Mouse (Mus musculus): ENCODE results near the gene Dnm2. TPM values are rescaled to one million over a fixed set of nuclear protein-coding genes. Genes with fewer than 3 reads are reported as not detected.
A peak's percentile ranks its signal among the peaks of the same experiment; 100 is the strongest.
"Not testable (repeated sequence)": the region's sequence is repeated elsewhere in the genome, so short reads cannot be mapped to it uniquely, and the experiment has no call there.

Gene Dnm2
- total RNA-seq, 2 experiments from 2014 or later = 58.1 to 65.1 TPM

DNA sequence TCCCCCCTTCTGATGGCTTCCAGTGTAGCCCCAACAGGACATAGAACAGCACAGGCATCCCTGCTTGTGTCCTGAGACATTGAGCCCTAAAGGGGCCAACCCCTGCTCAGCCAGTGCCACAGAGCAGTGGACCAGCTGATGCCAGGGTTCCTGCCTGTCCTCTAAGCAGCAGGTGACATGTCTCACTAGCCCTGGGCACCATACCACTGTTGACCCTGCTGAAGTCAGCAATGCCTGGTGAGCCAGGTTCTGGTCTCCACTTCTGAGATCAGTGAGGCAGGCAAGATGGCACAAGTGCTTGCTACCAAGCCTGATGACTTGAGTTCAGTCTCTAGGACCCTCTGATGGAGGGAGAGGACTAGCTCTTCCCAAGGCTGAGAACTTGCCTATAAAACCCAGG is 81.1 kb downstream of the Dnm2 start:
- DNase-seq = no peak

DNA sequence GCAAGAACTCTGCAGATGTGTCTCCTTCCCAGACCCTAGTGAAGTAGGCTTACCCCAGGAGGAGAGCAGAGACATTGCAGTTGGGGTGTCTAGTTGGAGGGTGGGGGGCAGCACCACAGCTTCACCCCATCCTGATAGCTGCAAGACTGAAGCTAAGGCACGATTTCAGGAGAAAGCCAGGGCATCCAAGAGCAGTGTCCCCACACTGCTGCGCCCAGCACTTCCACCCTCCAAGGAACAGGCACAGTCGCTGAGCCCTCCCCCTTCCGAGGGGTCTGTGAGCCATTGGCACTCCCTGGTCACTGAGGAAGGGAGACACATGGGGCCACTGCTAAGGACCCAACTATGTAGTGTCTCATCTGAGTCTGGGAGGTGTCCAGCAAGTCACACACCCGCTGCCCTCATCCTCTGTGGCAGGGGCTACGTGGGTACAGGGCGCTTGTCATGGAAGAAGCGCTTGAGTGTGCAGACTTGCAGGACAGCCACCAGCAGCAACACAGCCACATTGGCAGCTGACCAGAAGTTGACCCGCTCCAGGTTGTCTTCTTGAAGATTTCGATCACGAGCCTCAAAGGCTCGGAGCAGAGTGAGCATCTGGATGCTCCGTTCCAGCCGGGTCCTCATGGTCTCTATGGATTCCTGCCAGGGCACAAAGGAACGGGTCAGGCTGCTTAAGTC is 83.2 kb downstream of the Dnm2 start:
- no peak for DNase-seq

DNA sequence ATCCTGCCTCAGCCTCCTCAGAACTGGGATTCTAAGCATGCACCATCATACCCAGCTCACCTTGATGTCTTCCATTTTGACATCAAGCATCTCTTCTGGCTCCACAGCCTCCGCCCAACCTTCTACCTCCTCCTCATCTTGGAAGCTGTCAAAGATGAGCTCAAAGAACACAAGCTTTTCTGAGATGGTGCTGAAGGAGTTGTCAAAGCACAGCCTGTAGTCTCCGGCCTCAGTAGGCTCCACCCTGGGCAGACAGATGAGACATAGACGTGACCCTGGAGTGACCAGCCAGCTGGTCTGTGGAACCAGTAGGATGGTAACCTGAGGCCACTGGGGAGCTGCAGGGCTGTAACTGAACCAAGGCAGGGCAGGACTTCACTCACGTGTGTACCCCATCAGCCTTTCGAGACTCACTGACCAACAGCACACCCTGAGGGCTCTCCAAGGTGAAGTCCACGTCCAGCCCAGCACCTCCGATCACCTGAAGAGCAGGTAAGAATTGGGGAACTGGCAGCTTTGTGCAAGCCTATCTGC is 84.2 kb downstream of the Dnm2 start:
- no peak for DNase-seq

DNA sequence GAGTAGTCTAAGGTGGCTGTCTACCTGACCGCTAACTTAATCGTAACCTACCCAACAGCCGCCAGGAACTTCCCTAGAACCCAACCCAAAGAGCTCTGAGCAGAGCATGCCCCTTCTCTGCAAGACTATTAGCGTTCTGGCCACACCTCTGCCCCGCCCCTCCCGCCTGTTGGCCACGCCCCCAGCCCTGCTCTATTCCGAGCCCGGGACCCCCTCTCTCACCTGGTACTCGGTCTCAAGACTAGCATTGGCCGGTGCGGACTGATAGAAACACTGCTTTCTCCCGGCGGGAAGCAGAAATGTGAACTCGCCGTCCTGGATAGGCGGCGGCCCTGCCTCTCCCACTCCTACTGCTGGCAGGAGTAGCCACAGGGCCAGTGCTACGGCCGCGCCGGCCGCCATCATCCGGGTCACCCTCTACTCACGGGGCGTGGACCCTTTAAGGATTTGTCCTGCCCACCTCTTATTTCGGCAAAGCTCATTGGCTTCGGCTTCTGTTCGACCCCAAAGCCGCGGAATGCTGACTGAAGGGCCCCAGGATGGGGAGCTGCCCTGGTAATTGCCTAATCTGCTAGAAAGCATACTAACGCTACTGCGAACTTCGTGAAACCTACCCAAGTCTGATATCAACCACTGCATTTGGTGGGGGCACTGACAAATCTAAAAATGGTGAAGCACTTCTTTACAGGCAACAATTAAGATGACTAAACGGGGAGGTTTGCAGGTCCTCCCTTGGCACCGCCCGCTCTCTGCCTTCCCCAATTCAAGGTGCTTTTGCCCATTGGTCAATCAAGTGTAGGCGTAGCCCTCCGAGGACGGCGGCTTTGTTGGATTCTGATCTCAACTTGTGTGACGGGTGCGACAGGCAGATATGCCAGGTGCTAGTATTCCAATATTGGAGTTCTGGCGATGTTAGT is 85.3 kb downstream of the Dnm2 start, which contains the start of gene Tmed1:
TSS of gene Tmed1 (minus strand) at position 481 of the 917 bp plus-strand sequence.
- DNase-seq = peak; percentile 96 to 98

DNA sequence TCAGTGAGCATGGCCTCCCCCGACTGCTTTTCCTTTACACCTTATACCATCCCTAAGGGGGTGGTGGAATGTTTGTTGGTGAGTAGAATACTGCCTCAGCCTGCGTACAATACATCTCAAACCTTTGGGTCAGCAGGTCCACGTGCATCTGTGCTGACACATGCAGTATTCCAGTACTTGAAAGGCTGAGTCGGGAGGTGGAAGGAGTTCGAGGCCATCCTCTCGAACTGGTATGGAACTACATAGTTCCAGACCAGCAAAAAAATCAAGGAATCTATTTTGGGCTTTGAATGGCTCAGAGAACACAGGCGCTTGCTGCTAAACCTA is 85.9 kb downstream of the Dnm2 start:
- no peak for DNase-seq

DNA sequence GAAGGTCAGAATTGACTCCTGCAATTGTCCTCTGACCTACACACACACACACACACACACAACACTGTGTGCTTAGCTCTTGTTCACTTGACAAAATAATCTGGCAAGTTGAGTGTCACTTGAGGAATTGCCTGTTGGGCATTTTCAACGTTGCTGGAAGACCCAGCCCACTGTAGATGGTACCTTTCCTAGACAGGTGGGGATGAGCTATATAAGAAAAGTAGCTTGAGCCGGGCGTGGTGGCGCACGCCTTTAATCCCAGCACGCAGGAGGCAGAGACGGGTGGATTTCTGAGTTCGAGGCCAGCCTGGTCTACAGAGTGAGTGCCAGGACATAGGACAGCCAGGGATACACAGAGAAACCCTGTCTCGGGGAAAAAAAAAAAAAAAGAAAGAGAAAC is 86.3 kb downstream of the Dnm2 start:
- no peak for DNase-seq

DNA sequence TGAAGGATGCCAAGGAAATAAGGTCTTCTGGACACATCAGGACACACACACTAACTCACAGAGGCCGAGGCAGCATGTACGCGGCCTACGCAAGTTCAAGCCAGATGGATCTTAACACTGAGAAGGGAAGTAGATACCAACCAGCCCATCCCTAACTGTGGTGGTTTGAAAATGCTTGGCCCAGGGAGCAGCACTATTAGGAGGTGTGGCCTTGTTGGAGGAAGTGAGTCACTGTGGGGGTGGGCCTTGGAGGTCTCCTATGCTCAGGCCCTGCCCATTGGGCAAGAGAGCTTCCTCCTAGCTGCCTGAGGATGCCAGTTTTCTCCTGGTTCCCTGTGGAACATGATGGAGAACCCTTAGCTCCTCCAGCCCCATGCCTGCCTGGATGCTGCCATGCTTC is 88.8 kb downstream of the Dnm2 start:
- no peak for DNase-seq

DNA sequence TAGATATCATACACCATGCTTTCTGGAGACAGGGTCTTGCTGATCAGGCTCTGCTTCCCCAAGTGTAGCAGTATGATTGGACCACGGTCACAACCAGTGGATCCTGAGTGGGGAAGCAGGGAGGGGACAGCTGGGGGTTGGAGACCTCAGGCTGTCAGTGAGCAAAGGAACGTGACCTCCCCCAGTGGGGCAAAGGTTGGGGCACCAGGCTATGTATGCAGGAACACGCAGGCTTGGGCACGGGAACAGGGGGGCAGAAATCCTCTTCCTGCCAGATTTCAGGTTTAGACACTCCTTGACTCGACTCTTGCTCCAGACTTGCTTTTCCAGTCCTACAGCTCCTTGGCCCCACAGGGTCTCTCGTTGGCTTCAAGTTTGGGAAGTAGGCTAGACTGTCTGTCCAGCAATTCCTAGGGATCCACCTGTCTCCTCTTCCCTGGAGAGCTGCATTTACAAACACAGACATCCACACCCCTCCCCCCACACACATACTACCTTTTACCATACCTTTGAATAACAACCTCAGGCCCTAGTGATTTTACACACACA is 93.3 kb downstream of the Dnm2 start:
- DNase-seq = no peak

DNA sequence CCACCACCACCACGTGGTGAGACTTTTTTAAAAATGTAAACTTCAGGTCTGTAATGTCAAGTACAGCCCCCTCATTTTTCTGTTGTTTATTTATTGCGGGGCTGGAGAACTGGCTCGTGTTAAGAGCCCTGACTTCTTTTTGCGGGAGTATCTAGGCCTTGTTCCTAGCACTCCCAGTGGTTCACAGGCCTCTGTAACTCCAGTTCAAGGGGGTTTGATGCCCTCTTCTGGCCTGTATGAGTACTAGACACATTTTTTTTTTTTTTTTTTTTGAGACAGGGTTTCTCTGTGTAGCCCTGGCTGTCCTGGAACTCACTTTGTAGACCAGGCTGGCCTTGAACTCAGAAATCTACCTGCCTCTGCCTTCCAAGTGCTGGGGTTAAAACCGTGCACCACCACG is 94.0 kb downstream of the Dnm2 start:
- DNase-seq = not testable (repeated sequence)

DNA sequence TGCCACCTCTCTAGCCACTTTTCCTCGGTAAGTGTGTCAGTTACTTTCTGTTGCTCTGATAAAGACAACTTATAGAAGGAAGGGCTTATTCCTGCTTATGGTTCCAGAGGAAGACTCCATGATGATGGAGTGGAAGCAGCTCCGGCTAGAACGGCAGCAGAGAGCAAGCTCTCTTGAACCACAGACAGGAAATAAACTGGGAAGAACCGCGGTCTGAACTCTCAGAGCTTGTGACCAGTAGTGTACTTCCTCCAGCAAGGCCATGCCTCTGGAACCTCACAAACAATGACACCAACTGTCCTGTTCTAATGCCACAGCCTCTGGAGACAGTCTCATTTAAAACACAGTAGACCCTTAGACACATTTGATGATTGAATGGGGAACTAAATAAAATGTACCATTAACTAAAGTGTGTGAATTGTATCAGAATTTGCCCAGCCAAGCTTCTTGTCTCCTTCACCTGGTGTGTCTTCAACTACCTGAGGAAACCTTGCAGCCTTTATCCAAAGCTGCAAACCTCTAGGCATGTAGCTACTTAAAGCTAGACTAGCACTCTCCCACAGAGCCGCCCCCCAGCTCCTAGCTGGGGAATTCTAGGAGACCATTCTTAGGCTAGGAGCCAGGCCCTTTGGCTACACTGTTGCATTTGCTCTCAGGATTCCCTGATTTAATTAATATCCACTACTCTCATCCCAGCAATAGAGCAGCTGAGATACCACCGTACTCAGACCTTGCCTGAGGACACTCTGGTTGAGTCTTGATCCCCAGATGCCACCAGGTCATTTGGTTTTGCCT is 100.6 kb downstream of the Dnm2 start:
- DNase-seq = peak in 1 of 2 experiments; percentile 58

DNA sequence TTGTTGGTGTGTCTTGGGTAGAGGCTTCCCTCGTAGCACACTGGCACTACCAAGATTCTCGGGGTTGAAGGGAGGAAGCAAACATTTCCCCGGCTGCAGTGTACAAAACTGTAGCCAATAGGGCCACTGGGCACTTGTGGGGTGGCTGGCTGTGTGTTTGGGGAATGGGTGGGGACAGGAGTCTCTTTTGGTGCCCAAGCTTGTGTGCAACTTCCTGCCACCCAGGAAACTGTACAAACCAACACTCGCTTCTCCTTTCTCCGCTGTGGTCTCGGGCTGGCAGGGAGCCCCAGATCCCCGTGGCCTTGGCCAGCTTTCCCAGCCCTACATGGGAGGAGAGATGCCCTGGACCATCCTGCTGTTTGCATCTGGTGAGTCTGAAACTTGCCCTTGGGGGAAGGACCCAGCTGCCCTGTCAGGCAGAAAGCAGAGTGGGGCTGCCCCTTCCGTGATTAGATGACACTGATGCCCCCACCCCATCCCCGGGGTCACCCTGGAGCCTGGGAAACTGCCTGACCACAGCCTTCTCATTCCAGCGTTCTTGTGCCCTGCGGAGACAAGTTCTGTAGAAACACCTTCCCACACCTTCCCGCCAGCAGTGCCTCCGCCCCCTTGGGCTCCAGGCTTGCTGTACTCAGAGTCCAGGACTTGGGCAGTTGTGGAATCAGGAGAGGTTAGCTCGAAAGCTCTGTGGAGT is 101.4 kb downstream of the Dnm2 start, which contains the start of gene AB124611:
TSS of gene AB124611 (plus strand) at position 240 of the 697 bp plus-strand sequence.
- DNase-seq = peak; percentile 48 to 78

DNA sequence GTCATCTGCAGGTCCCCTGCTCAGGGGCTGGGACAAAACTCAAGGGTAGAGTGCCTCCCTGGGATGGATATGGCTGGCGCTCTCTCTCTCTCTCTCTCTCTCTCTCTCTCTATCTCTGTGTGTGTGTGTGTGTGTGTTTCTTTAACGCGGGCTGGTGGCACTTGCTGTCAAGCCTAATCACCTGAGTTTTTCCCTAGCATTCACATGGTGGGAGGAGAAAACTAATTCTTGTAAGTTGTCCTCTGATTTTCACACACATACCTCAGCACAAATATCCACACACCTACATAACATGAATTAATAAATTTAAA is 101.9 kb downstream of the Dnm2 start:
- no peak for DNase-seq

DNA sequence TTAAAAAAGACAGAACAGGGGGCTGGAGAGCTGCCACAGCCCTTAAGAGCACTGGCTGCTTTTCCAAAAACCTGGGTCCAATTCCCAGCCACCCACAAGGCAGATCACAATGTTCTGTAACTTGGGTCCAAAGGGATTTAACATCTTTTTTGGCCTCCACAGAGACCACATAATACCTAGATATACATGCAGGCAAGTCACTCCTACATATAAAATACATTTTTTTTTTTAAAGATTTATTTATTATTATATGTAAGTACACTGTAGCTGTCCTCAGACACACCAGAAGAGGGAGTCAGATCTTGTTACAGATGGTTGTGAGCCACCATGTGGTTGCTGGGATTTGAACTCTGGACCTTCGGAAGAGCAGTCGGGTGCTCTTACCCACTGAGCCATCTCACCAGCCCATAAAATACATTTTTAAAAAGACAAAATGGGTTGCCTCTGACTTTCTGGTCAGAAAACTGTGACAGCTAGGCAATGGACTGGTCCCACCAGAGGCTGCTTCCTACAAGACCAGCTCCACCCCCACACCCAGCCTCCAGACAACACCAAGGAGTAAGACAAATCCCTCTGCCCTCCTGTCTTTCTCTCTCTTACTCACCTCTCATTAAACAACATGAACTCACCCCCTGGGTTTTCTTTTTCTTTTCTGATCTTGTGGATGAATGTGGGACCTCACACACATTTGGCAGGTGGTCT is 102.5 kb downstream of the Dnm2 start:
- no peak for DNase-seq

DNA sequence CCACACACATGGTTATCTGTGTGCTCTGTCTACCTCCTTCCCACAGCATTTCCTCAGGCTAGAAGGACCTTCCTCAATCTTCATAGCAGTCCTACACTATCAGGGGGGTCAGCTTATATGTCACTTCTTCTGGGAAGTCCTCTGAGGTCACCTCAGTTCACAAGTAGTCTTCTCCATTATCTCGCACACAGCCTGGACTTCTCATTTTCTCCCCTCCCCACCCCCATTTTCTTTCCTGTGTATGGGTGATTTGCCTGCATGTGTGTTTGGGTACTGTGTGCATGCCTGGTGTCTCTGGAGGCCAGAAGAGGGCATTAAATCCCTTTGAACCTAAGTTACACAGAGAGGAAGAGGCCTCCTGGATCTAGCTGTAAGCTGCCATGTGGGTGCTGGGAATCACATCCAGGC is 103.2 kb downstream of the Dnm2 start:
- no peak for DNase-seq

DNA sequence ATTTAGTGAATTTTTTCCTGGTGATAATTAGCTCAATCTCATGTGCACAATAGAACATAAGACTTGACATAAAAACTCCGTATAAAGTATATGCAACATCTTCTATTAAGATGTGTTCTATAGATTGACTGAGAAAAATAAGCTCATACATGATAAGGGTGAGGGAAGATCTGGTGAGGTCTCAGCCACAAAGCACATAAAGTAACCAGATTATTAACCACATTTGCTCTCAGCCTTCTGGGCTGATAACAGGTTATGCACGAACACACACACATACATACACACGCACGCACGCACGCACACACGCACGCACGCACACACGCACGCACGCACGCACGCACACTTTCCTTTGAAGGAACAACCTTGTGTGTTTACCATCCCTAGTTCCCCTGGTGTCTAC is 111.8 kb downstream of the Dnm2 start:
- DNase-seq = no peak

DNA sequence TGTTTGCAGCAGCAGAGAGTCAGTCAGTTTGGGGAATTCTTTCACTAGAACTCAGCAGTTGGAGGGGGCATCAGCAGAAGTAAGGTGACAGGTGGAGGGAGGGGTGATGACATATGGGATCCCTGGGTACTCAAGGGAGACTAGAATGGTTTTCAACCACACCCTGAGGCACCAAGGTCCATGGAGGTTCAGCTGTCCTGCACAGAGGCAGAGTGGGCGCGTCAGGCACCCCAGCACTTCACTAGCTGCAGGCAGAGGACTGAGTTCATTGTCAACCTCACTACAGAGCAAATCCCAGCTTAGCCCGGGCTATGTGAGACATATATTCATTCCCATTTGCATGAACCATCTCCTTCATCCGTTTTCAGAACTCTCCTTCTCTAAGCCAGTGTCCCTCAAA is 112.3 kb downstream of the Dnm2 start:
- no peak for DNase-seq

DNA sequence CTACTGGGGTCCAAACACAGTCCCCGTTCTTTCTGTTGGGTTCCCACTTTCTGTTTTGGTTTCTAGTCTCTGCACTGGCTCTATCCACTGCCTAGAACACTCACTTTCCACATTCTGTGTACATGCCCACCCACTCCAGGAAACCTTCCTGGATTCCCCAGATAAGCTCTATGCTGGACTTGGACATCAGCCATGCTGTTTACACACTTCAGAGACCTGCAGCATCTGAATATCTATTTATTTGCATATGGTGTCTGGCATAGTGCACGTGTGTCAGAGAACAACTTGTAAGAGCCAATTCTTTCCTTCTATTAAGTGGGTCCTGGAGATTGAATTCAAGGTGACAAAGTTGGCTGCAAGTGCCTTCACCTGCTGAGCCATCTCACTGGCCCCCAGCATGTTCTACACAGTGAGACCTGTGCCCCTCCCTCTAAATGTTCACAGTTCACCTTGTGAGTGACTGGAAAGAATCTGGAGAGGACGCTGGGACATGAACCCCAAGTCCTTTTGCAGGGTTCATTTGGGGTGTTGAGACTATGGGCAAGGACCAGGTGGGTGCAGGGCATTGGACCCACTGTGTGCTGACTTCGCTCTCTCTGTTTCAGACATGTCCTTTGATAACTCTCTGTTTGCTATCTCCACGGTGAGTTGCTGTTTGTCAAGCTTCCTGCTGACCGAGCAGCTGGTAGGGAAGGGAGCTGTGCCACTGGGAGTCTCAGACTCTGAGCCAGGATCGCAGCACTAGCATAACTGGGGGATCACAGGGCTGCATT is 115.5 kb downstream of the Dnm2 start:
- DNase-seq = no peak

DNA sequence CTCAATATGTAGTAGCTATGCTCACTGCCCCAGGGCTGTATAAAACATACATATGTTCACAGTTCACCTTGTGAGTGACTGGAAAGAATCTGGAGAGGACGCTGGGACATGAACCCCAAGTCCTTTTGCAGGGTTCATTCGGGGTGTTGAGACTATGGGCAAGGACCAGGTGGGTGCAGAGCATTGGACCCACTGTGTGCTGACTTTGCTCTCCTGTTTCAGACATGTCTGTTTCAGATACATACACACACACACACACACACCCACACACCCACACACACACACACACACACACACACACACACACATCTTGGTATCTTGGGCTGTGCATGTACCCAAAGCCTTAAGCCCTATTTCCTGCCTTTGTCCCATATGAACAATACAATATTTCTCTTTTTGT is 117.3 kb downstream of the Dnm2 start:
- DNase-seq = not testable (repeated sequence)

DNA sequence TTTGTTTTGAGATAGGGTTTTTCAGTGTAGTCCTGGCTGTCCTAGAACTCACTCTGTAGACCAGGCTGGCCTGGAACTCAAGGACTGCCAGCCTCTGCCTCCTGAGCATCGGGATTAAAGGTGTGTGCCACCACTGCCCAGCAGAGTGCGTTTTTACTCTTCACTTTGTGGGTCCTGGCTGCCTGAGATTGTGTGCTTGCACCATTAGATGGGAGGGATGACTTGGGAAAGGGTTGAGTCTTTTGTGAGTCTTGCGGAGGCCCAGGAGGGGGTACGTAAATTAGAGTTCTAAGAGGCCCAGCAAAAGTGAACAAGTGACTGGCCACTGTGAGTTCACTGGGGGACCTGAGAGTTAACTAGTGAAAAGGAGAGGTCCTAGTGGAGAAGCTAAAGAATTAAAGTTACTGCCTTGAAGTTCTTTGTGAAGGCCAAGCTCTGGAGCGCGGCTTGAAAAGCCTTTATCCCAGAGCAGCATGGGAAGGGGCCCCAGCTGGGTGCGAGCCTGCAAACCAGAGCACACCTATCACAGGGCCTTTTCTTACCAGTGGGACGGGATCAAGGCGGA is 120.7 kb downstream of the Dnm2 start:
- no peak for DNase-seq
